Comparison of ENCODE assay signal across 17 mouse cellular contexts in the genomic region with DNA sequence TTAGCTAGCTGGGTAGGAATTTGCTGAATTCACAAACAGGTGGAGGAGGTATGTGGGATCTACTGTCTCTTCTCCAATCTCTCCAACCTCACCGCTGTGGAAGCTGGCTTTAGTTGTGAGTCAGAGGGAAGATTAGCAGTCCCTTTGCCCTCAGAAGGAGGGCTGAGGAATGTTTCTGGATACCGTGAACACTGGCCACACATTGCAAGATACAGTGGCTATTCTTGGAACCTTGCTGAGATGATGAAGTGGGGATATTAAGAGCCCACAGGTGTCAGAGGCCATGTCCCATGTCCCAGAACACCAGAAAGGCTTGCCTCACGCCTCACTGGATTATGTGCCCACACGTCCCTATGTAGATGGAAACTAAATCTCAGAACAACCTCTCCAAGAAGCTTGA. TPM values are rescaled to one million over a fixed set of nuclear protein-coding genes. Genes with fewer than 3 reads are reported as not detected.
"Had no signal": no experiment of that assay in that cellular context is flagged by ENCODE, and none has a peak within 500 bp of the region (broad histone marks: within the 10 kb centered on the region; RNA-seq: fewer than 3 reads in every experiment).

No protein-coding gene starts in this region.

- H3K36me3 ChIP-seq: limb, embryonic 12.5 days; liver, embryonic 13.5 days; lung, embryonic 15.5 days; midbrain, embryonic 12.5 days; neural tube, embryonic 15.5 days had no signal

- H3K4me3 ChIP-seq: layer of hippocampus, adult 2 months; limb, embryonic 12.5 days; liver, embryonic 13.5 days; lung, embryonic 15.5 days; megakaryocyte, embryonic 14.5 days; midbrain, embryonic 12.5 days; neural tube, embryonic 15.5 days had no signal

- H3K4me1 ChIP-seq: limb, embryonic 12.5 days; liver, embryonic 13.5 days; lung, embryonic 15.5 days; megakaryocyte, embryonic 14.5 days; midbrain, embryonic 12.5 days; neural tube, embryonic 15.5 days had no signal

- H3K9ac ChIP-seq: limb, embryonic 12.5 days; liver, embryonic 13.5 days; liver, postnatal 0 days; lung, embryonic 15.5 days; midbrain, embryonic 12.5 days; neural tube, embryonic 15.5 days had no signal

- H3K27ac ChIP-seq: layer of hippocampus, adult 2 months; limb, embryonic 12.5 days; liver, embryonic 13.5 days; lung, embryonic 15.5 days; macrophage; midbrain, embryonic 12.5 days; neural tube, embryonic 15.5 days had no signal

- H3K4me2 ChIP-seq: limb, embryonic 12.5 days; liver, embryonic 13.5 days; lung, embryonic 15.5 days; midbrain, embryonic 12.5 days; neural tube, embryonic 15.5 days had no signal

- DNase-seq: kidney, postnatal 10 days; kidney, postnatal 4 days; liver; liver, embryonic 13.5 days; liver, postnatal 0 days; lung, postnatal 14 days; right cerebral cortex, adult 18-20 months; right cerebral cortex, postnatal 25 days; thymus, postnatal 4 days had no signal

- H3K9me3 ChIP-seq: limb, embryonic 12.5 days; liver, embryonic 13.5 days; lung, embryonic 15.5 days; midbrain, embryonic 12.5 days; neural tube, embryonic 15.5 days had no signal

- H3K27me3 ChIP-seq: limb, embryonic 12.5 days; liver, embryonic 13.5 days; lung, embryonic 15.5 days; megakaryocyte, embryonic 14.5 days; midbrain, embryonic 12.5 days; neural tube, embryonic 15.5 days had no signal

- ATAC-seq: liver, postnatal 0 days had no signal

RNA-seq across cellular contexts. Expression of a gene that starts 17.0 kb away (rescaled TPM):
- polyA plus RNA-seq: macrophage had no signal

RNA-seq across cellular contexts. Expression of a gene that starts 59.4 kb away (rescaled TPM):
- polyA plus RNA-seq: liver, postnatal 0 days; macrophage; stomach, embryonic 16.5 days had no signal
